Mouse (Mus musculus) embryonic fibroblast, embryonic 13.5 days (primary cell): ENCODE results near the gene Birc3.

Experiments
- CTCF ChIP-seq: IDR thresholded peaks from 2 replicates; pipeline ENCODE4 v1.5.1; 2011; ENCODE audit warnings: mild to moderate bottlenecking, control low read depth, low read length, moderate library complexity, borderline replicate concordance; ENCODE audit not compliant: insufficient read depth
- POLR2A ChIP-seq: IDR thresholded peaks from 2 replicates; pipeline ENCODE4 v1.6.1; 2011; ENCODE audit warnings: low read depth, mild to moderate bottlenecking, control low read depth, low read length, moderate library complexity

DNA sequence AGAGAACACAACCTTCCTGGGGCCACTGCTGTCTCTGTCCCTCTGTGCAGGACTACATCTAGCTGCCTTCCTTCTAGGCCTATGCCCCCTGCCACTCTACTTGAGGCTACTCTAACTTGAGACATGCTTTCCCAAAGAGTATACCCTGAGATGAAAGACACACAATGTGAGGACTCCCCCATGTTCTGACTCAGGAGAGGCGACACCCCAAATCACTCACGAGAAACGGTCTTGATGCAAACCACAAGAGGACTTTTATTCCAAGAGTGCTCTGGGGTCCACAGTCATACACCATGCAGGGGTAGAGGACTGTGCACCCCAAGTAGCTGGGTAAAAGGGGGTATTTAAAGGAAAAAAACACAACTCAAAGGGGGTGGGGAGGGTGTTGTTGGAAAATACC lies 11.4 kb upstream of the Birc3 start:
- TF ChIP-seq POLR2A, result no peak
- no peak for TF ChIP-seq CTCF
